Mouse (Mus musculus) ES-Bruce4 (cell line): ENCODE results near the gene Cabs1. TPM values are rescaled to one million over a fixed set of nuclear protein-coding genes. Genes with fewer than 3 reads are reported as not detected.

Experiments
- H3K27ac ChIP-seq: 2 replicates; pipeline ENCODE4 v1.5.1; 2012; ENCODE audit warnings: low read length, inconsistent platforms; ENCODE audit not compliant: insufficient read depth
- H3K27me3 ChIP-seq: 2 replicates; pipeline ENCODE4 v1.6.1; 2012; ENCODE audit warnings: mild to moderate bottlenecking, low read length, inconsistent platforms; ENCODE audit not compliant: control insufficient read depth, poor library complexity, insufficient read depth, severe bottlenecking
- H3K36me3 ChIP-seq: 2 replicates; pipeline ENCODE4 v1.6.1; 2012; ENCODE audit warnings: inconsistent platforms, mild to moderate bottlenecking, low read length, moderate library complexity; ENCODE audit not compliant: control insufficient read depth, poor library complexity, insufficient read depth, severe bottlenecking
- H3K4me1 ChIP-seq: one replicate; pipeline ENCODE4 v1.8.1; 2011; ENCODE audit warnings: low read length; ENCODE audit not compliant: control insufficient read depth, insufficient read depth
- H3K4me3 ChIP-seq: 2 replicates; pipeline ENCODE4 v1.5.1; 2011; ENCODE audit warnings: low read depth, mild to moderate bottlenecking, low read length
- H3K9ac ChIP-seq: 2 replicates; pipeline ENCODE4 v1.6.1; 2012; ENCODE audit warnings: low read depth, mild to moderate bottlenecking, inconsistent platforms; ENCODE audit not compliant: poor library complexity, severe bottlenecking
- H3K9me3 ChIP-seq: replicated peaks from 2 replicates; pipeline ENCODE4 v1.6.1; 2012; ENCODE audit warnings: mild to moderate bottlenecking, low read length, inconsistent platforms; ENCODE audit not compliant: control insufficient read depth, poor library complexity, insufficient read depth, severe bottlenecking
- CTCF ChIP-seq: IDR thresholded peaks from one replicate; pipeline ENCODE4 v1.8.1; 2011; ENCODE audit warnings: low read depth, low read length
- EP300 ChIP-seq: IDR thresholded peaks from 2 replicates; pipeline ENCODE4 v1.6.1; 2011; ENCODE audit warnings: low read depth, low read length; ENCODE audit not compliant: insufficient read depth
- POLR2A ChIP-seq: IDR thresholded peaks from one replicate; pipeline ENCODE4 v1.8.1; 2011; ENCODE audit warnings: low read length; ENCODE audit not compliant: insufficient read depth
- polyA plus RNA-seq: library from polyadenylated mRNA; stranded (reverse); fragments of >200 nt; gene quantifications from 2 replicates; pipeline ENCODE4 v1.2.4, GENCODE M21; 2011; ENCODE audit warnings: low read depth; ENCODE audit not compliant: missing spikeins, insufficient read depth, insufficient read length

Gene Cabs1
- polyA plus RNA-seq, 1 experiment, result not detected

DNA sequence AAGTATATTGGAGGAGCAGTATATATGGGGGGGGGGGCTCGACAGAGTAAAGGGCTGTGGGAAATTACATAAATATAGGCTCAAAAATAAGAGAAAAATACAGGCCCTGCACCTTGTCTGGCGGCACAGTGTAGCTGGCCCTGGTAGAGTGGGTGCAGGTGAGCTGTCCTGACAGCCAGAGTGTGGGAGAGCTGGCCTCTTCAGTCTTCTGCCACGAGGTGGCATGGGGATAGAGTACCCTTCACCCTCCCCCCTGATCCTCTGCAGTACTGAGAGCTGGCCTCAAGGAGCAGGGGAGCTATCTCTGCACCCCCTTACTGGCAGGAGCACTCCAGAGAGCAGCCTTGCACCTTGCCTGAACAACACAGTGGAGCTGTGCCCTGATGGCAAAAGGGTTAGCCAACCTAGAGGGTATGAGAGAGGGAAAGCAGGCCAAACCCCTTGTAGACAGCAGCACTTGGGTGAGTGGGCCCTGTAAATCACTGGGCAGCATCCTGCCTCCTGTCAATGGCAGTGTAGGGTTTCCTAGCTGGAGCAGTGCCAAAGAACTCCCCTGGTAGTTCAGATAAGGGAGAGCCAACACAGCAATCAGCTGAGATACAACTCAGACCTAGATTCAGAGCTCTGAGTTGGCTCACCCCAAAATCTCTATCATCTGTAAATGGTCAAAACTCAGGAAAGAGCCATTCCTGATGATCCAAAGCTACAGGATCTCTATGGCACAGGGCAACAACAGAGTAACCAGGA is 3.4 kb downstream of the Cabs1 start:
- TF ChIP-seq EP300 (no peak), POLR2A (no peak), CTCF (no peak)
- Histone ChIP-seq H3K36me3 (no peaks in the 10 kb centered on the region), H3K4me3 (no peak overlapping the region), H3K27me3 (no peaks in the 10 kb centered on the region), H3K27ac (no peak overlapping the region), H3K4me1 (no peaks in the 10 kb centered on the region), H3K9ac (no peak overlapping the region), H3K9me3 (no peaks in the 10 kb centered on the region)

DNA sequence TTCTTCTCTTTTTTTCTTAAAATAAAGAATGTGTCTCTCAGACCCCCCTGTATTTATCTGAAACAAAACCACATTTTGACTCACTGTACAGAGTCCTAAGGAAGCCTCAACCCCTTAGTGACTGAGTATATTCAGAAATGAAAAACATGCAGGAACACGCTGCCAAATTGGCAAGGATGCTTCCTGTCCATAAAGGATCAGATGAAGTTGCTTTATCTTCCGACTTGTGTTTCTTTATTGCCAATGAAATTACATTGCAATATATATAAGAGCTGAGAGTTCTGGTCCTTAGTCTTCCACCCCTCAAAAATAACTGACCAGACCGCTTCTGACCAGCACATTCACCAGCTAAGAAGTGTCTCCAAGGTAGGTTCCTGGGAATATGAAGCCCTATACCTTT is 23.0 kb downstream of the Cabs1 start, which contains the start of gene Smr3a:
TSS of gene Smr3a (plus strand) at position 301 of the 400 bp plus-strand sequence.
- TF ChIP-seq EP300 (no peak), CTCF (no peak), POLR2A (no peak)
- Histone ChIP-seq H3K9ac (no peak within 1 kb of the TSS), H3K27me3 (no peaks in the 10 kb centered on the region), H3K27ac (no peak within 1 kb of the TSS), H3K4me3 (no peak within 1 kb of the TSS), H3K36me3 (no peaks in the 10 kb centered on the region), H3K4me1 (no peaks in the 10 kb centered on the region), H3K9me3 (no peaks in the 10 kb centered on the region)

DNA sequence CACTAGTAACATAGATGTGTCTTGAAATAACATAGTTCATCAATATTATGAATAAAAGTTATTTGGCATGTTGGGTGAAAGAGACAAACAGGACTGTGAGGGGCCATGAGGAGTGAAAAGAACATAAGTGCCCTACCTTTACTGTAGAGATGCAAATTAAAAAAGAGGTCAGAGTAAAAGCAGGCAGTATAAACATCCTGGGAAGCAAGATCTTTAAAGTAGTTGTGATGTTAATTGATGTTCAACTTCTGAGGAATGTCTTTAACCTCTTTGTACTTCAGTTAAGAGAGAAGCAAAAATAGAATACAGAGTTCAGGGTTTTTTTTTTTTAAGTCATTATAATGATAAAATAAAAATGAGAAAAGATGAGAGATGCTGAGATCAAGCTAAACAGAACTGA is 26.0 kb downstream of the Cabs1 start:
- Histone ChIP-seq H3K27ac (no peak overlapping the region), H3K4me3 (no peak overlapping the region), H3K9ac (no peak overlapping the region), H3K27me3 (no peaks in the 10 kb centered on the region), H3K4me1 (no peaks in the 10 kb centered on the region), H3K9me3 (no peaks in the 10 kb centered on the region), H3K36me3 (no peaks in the 10 kb centered on the region)
- TF ChIP-seq CTCF (no peak), EP300 (no peak), POLR2A (no peak)

Other genes starting within 250 kb of the Cabs1 start
- gene Csn1s2a, start 204.9 kb upstream of the Cabs1 start, polyA plus RNA-seq, result not detected in 2 replicates
- gene Csn1s2b, start 171.4 kb upstream of the Cabs1 start, polyA plus RNA-seq, result not detected in 2 replicates
- gene Prr27, start 153.8 kb upstream of the Cabs1 start, polyA plus RNA-seq, result not detected in 2 replicates
- not detected in 2 replicates for gene Odam, start 94.4 kb upstream of the Cabs1 start, polyA plus RNA-seq
- gene Csn3, start 53.9 kb upstream of the Cabs1 start, polyA plus RNA-seq, result 1.8 and 2.2 TPM in 2 replicates
- gene 2310003L06Rik, start 10.0 kb upstream of the Cabs1 start, polyA plus RNA-seq, result not detected in 2 replicates
- not detected in 2 replicates for gene Gm28434, start 9.9 kb upstream of the Cabs1 start, polyA plus RNA-seq
- not detected in 2 replicates for gene Smr3a, start 23.1 kb downstream of the Cabs1 start, polyA plus RNA-seq
- not detected in 2 replicates for gene Smr2, start 107.1 kb downstream of the Cabs1 start, polyA plus RNA-seq
- gene Gm11116, start 132.1 kb downstream of the Cabs1 start, polyA plus RNA-seq, result not detected in 2 replicates
- gene Gm11115, start 174.7 kb downstream of the Cabs1 start, polyA plus RNA-seq, result not detected in 2 replicates